Mouse (Mus musculus): ENCODE results near the gene Atp6v1f. TPM values are rescaled to one million over a fixed set of nuclear protein-coding genes. Genes with fewer than 3 reads are reported as not detected.

Gene Atp6v1f
- total and polyA plus RNA-seq, 2 experiments, result 86.8 to 167 TPM

DNA sequence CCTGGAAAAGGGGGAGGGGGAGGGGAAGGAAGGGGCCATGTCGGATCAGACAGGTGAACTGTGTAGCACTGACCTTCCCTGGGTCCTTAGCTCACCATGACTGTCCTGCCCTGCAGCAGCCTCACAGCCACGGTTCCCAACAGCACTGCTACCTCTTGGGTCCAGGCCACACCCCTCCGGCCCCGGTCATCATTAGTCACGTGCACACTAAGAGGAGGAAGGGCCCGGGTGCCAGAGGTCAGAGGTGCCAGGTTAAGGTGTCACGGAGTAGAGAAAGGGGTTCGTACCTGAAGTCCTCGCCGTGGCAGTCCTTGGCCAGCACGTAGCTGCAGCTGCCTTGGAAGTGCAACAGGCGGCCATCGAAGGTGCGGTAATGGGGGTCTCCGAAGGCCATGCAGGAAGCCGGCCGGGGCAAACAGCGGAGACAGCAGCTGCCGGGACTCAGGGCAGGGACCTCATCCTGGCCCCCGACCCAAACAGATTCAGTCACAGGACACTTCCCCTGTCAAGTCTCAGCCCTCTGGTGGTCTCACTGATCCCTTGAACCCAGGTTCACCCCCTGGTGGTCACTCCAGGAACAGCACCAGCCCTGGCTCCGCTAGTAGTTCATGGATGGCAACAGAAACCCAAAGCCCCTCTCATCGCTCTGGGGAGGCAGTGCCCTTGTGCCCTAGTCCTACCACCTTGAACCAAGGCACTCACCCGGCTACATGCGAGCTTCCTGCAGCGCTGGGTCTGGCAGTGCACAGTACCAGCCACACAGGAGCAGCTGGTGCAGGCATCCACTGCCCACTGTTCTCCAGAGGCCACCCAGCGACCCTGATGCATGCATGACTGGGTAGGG lies 17.4 kb downstream of the Atp6v1f start:
- no peaks in the 10 kb centered on the region for H3K27me3 ChIP-seq (ENCODE audit: control insufficient read depth, insufficient read depth, low read length)
- WGBS, result 14% methylated on average over 26 of the region's 26 CpGs
- peak overlapping the region; percentile 66 for H3K4me3 ChIP-seq (ENCODE audit: insufficient read depth, low read depth, low read length)
- H3K36me3 ChIP-seq (ENCODE audit: control insufficient read depth, insufficient read depth, low read length), result no peaks in the 10 kb centered on the region
- H3K4me1 ChIP-seq (ENCODE audit: control insufficient read depth, insufficient read depth, low read length), result no peaks in the 10 kb centered on the region
- no peaks in the 10 kb centered on the region for H3K79me2 ChIP-seq (ENCODE audit: control insufficient read depth, insufficient read depth, low read length)
- H3K9ac ChIP-seq (ENCODE audit: low read depth, low read length), result peak overlapping the region; percentile 76
- no peak overlapping the region for H3K27ac ChIP-seq (replicated peaks; ENCODE audit: insufficient read depth, low read depth, low read length)
- peak; percentile 89 for TF ChIP-seq CTCF (IDR thresholded peaks at IDR 0.05; ENCODE audit: low read depth, low read length)
- no peak for TF ChIP-seq POLR2A (IDR thresholded peaks at IDR 0.05; ENCODE audit: extremely low read depth, insufficient read depth, low read length)
- DNase-seq (ENCODE audit: extremely low read depth, low read depth, low spot score), result peak; percentile 61

DNA sequence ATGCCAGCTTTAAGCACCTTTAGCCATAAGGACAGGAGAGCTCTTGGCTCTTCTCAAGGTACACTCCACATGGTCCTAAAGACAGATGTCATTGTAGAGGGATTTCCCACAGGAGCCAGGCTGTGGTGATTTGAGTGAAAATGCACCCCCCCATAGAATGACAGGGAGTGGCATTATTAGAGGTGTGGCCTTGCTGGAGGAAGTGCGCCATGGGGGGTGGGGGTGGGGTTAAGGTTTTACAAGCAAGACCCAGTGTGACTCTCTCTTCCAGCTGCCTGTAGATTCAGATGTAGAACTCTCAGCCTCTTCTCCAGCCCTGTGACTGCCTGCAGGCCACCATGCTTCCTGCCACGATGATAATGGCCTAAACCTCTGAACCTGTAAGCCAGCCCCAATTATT lies 18.4 kb downstream of the Atp6v1f start:
- H3K36me3 ChIP-seq (ENCODE audit: control insufficient read depth, insufficient read depth, low read length), result no peaks in the 10 kb centered on the region
- no peak overlapping the region for H3K9ac ChIP-seq (ENCODE audit: low read depth, low read length)
- WGBS, result 91% methylated on average over 2 of the region's 2 CpGs
- no peak for DNase-seq (ENCODE audit: extremely low read depth, low read depth, low spot score)
- H3K79me2 ChIP-seq (ENCODE audit: control insufficient read depth, insufficient read depth, low read length), result no peaks in the 10 kb centered on the region
- no peak overlapping the region for H3K27ac ChIP-seq (replicated peaks; ENCODE audit: insufficient read depth, low read depth, low read length)
- no peaks in the 10 kb centered on the region for H3K27me3 ChIP-seq (ENCODE audit: control insufficient read depth, insufficient read depth, low read length)
- H3K4me3 ChIP-seq (ENCODE audit: insufficient read depth, low read depth, low read length), result no peak overlapping the region
- H3K4me1 ChIP-seq (ENCODE audit: control insufficient read depth, insufficient read depth, low read length), result no peaks in the 10 kb centered on the region
- no peak for TF ChIP-seq CTCF (IDR thresholded peaks at IDR 0.05; ENCODE audit: low read depth, low read length)
- no peak for TF ChIP-seq POLR2A (IDR thresholded peaks at IDR 0.05; ENCODE audit: extremely low read depth, insufficient read depth, low read length)

DNA sequence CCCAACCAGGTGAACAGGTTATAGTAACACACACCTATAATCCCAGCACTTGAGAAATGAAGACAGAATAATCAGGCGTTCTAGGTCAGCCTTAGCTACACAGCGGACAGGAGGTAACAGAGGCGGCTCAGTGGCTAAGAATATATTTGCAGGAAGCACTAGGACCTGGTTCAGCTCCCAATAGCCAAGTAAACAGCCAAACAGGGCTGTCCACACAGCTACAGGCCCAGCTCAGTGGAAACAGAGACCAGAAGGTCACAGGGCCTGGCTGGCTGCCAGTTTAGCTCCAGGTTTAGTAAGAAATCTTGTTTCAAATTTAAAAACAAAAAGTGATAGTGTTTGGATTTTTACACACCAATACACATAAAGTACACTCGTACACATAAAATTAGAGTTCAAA lies 26.6 kb downstream of the Atp6v1f start:
- DNase-seq (ENCODE audit: extremely low read depth, low read depth, low spot score), result peak; percentile 79

DNA sequence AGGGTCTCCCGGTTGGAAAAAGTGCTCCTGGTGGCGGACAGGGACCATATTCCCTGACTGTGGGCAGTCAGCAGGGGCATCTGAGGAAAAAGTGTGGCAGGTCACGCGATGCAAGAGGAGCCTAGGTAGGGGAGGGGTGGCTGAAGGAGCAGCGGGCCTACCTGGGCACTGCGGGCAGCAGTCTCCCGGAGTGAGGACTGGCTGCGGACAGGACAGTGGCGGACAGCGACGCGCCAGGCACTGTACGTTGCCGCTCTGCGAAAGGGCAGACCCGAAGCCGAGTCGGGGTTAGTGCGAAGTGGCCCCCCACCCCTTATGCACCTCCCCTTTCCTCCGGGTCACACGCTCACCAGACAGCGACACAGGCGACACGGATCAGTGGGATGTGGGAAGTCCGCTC lies 28.8 kb downstream of the Atp6v1f start:
- no peak overlapping the region for H3K9ac ChIP-seq (ENCODE audit: low read depth, low read length)
- no peaks in the 10 kb centered on the region for H3K27me3 ChIP-seq (ENCODE audit: control insufficient read depth, insufficient read depth, low read length)
- no peaks in the 10 kb centered on the region for H3K79me2 ChIP-seq (ENCODE audit: control insufficient read depth, insufficient read depth, low read length)
- peaks cover 3% of the 10 kb centered on the region for H3K4me1 ChIP-seq (ENCODE audit: control insufficient read depth, insufficient read depth, low read length)
- no peak for DNase-seq (ENCODE audit: extremely low read depth, low read depth, low spot score)
- TF ChIP-seq CTCF (IDR thresholded peaks at IDR 0.05; ENCODE audit: low read depth, low read length) (no peak), POLR2A (IDR thresholded peaks at IDR 0.05; ENCODE audit: extremely low read depth, insufficient read depth, low read length) (no peak)
- H3K36me3 ChIP-seq (ENCODE audit: control insufficient read depth, insufficient read depth, low read length), result no peaks in the 10 kb centered on the region
- WGBS, result 61% methylated on average over 25 of the region's 25 CpGs
- no peak overlapping the region for H3K4me3 ChIP-seq (ENCODE audit: insufficient read depth, low read depth, low read length)
- H3K27ac ChIP-seq (replicated peaks; ENCODE audit: insufficient read depth, low read depth, low read length), result no peak overlapping the region

More for the DNA sequence above, 26.6 kb downstream of the Atp6v1f start:
- Histone ChIP-seq H3K9ac (ENCODE audit: low read depth, low read length) (no peak overlapping the region), H3K4me1 (ENCODE audit: control insufficient read depth, insufficient read depth, low read length) (peaks cover 3% of the 10 kb centered on the region), H3K27ac (replicated peaks; ENCODE audit: insufficient read depth, low read depth, low read length) (no peak overlapping the region), H3K79me2 (ENCODE audit: control insufficient read depth, insufficient read depth, low read length) (no peaks in the 10 kb centered on the region), H3K4me3 (ENCODE audit: insufficient read depth, low read depth, low read length) (no peak overlapping the region), H3K27me3 (ENCODE audit: control insufficient read depth, insufficient read depth, low read length) (no peaks in the 10 kb centered on the region), H3K36me3 (ENCODE audit: control insufficient read depth, insufficient read depth, low read length) (no peaks in the 10 kb centered on the region)
- TF ChIP-seq POLR2A (IDR thresholded peaks at IDR 0.05; ENCODE audit: extremely low read depth, insufficient read depth, low read length), result no peak
- TF ChIP-seq CTCF (IDR thresholded peaks at IDR 0.05; ENCODE audit: low read depth, low read length), result no peak
- 26% methylated on average over 4 of the region's 4 CpGs for WGBS

DNA sequence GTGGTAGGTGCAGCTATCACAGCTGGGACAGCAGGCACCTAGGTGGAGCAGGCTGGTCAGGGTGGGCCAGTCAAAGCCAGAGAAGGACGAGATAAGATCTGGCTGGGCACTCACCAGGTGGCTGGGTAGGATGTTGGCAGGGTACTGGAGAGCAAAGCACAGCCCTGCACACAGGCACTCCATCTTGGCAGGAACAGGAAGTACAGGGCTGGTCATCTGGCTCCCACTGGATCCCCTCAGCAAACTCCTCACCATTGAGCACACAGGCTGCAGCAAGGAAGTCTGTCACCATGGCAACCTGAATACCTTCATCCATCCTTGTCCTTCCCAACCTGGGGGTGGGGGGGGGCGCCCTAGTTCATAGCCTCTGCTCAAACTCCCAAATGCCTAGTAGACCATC lies 30.3 kb downstream of the Atp6v1f start:
- 77% methylated on average over 2 of the region's 2 CpGs for WGBS
- H3K36me3 ChIP-seq (ENCODE audit: control insufficient read depth, insufficient read depth, low read length), result no peaks in the 10 kb centered on the region
- TF ChIP-seq POLR2A (IDR thresholded peaks at IDR 0.05; ENCODE audit: extremely low read depth, insufficient read depth, low read length) (no peak), CTCF (IDR thresholded peaks at IDR 0.05; ENCODE audit: low read depth, low read length) (no peak)

DNA sequence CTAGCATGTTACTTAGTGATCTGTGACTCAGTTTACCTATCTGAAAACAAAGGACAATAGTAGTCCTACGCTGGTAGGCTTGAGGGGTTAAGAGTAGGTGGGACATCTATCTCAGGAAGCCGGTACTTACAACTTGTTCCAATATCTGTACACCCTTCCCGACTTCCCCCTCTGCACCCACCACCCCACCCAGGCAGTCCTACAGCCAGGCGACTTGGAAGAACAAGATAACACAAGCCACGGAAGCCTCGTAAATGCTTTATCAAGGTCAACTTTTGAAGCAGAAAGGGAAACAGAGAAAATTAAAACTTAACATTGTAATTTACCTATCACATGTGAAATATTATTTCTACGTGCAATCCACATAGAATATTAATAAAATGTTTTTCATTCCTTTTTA lies 32.7 kb downstream of the Atp6v1f start:
- no peak overlapping the region for H3K9ac ChIP-seq (ENCODE audit: low read depth, low read length)
- TF ChIP-seq POLR2A (IDR thresholded peaks at IDR 0.05; ENCODE audit: extremely low read depth, insufficient read depth, low read length) (no peak), CTCF (IDR thresholded peaks at IDR 0.05; ENCODE audit: low read depth, low read length) (no peak)
- H3K4me1 ChIP-seq (ENCODE audit: control insufficient read depth, insufficient read depth, low read length), result no peaks in the 10 kb centered on the region
- no peaks in the 10 kb centered on the region for H3K79me2 ChIP-seq (ENCODE audit: control insufficient read depth, insufficient read depth, low read length)
- 89% methylated on average over 7 of the region's 7 CpGs for WGBS
- no peaks in the 10 kb centered on the region for H3K27me3 ChIP-seq (ENCODE audit: control insufficient read depth, insufficient read depth, low read length)
- no peak for DNase-seq (ENCODE audit: extremely low read depth, low read depth, low spot score)
- no peaks in the 10 kb centered on the region for H3K36me3 ChIP-seq (ENCODE audit: control insufficient read depth, insufficient read depth, low read length)
- H3K27ac ChIP-seq (replicated peaks; ENCODE audit: insufficient read depth, low read depth, low read length), result no peak overlapping the region
- no peak overlapping the region for H3K4me3 ChIP-seq (ENCODE audit: insufficient read depth, low read depth, low read length)

More for the DNA sequence above, 30.3 kb downstream of the Atp6v1f start:
- DNase-seq (ENCODE audit: extremely low read depth, low read depth, low spot score), result no peak
- Histone ChIP-seq H3K27me3 (ENCODE audit: control insufficient read depth, insufficient read depth, low read length) (no peaks in the 10 kb centered on the region), H3K79me2 (ENCODE audit: control insufficient read depth, insufficient read depth, low read length) (no peaks in the 10 kb centered on the region), H3K4me3 (ENCODE audit: insufficient read depth, low read depth, low read length) (no peak overlapping the region), H3K4me1 (ENCODE audit: control insufficient read depth, insufficient read depth, low read length) (peaks cover 3% of the 10 kb centered on the region), H3K9ac (ENCODE audit: low read depth, low read length) (no peak overlapping the region), H3K27ac (replicated peaks; ENCODE audit: insufficient read depth, low read depth, low read length) (no peak overlapping the region)

Data from liver, adult 2 months (tissue).